Mouse (Mus musculus) neural tube, embryonic 14.5 days (tissue): ENCODE results near the gene Zbtb38. TPM values are rescaled to one million over a fixed set of nuclear protein-coding genes. Genes with fewer than 3 reads are reported as not detected.

Experiments used
- ATAC-seq: fragments of 200-750 bp; cut with Nextera tagmentation; 2 replicates; pipeline ENCODE4 v1.8.0; 2017; ENCODE audit warnings: low read depth, mild to moderate bottlenecking, moderate TSS enrichment, moderate library complexity
- H3K27ac ChIP-seq: fragments of 300-500 bp; sonication (generic); 2 replicates; pipeline ENCODE4 v1.5.1; 2014; ENCODE audit warnings: low read depth, mild to moderate bottlenecking, control low read depth, low read length, moderate library complexity, mixed read lengths
- H3K27me3 ChIP-seq: fragments of 300-500 bp; sonication (generic); 2 replicates; pipeline ENCODE4 v1.6.1; 2014; ENCODE audit warnings: low read length; ENCODE audit not compliant: control insufficient read depth, insufficient read depth
- H3K36me3 ChIP-seq: fragments of 300-500 bp; sonication (generic); 2 replicates; pipeline ENCODE4 v1.6.1; 2014; ENCODE audit warnings: low read length, mixed read lengths; ENCODE audit not compliant: control insufficient read depth, insufficient read depth
- H3K4me1 ChIP-seq: fragments of 300-500 bp; sonication (generic); 2 replicates; pipeline ENCODE4 v1.6.1; 2014; ENCODE audit warnings: low read length; ENCODE audit not compliant: control insufficient read depth, insufficient read depth
- H3K4me2 ChIP-seq: fragments of 300-500 bp; sonication (generic); 2 replicates; pipeline ENCODE4 v1.6.1; 2014; ENCODE audit warnings: mild to moderate bottlenecking, low read depth, low read length, control low read depth
- H3K4me3 ChIP-seq: fragments of 300-500 bp; sonication (generic); 2 replicates; pipeline ENCODE4 v1.5.1; 2014; ENCODE audit warnings: low read depth, low read length, control low read depth, mixed read lengths
- H3K9ac ChIP-seq: fragments of 300-500 bp; sonication (generic); replicated peaks from 2 replicates; pipeline ENCODE4 v1.6.1; 2014; ENCODE audit warnings: low read depth, mild to moderate bottlenecking, control low read depth, low read length, mixed read lengths
- H3K9me3 ChIP-seq: fragments of 300-500 bp; sonication (generic); 2 replicates; pipeline ENCODE4 v1.6.1; 2016; ENCODE audit warnings: low read length; ENCODE audit not compliant: control insufficient read depth
- WGBS: fragments of 180-500 bp; shearing (Covaris S2); extraction: QIAGEN DNeasy Blood & Tissue Kit; methylation state at CpG from one replicate; pipeline ENCODE4 v1.1.7; 2014; 5-methylcytosine and 5-hydroxymethylcytosine counted together
- polyA plus RNA-seq: library from polyadenylated mRNA; unstranded; fragments of >200 nt; fragmentation: Nextera tagmentation; extraction: Ambion mirVana; gene quantifications from 2 replicates; pipeline ENCODE4 v1.2.1, GENCODE M21; 2014

Gene Zbtb38
- polyA plus RNA-seq, 1 experiment from 2014 or later: 71.2 TPM

- Histone ChIP-seq H3K4me2 (no peak overlapping the region), H3K4me1 (no peaks in the 10 kb centered on the region), H3K9ac (no peak overlapping the region), H3K27me3 (no peaks in the 10 kb centered on the region), H3K4me3 (no peak overlapping the region), H3K36me3 (no peaks in the 10 kb centered on the region), H3K27ac (no peak overlapping the region), H3K9me3 (no peaks in the 10 kb centered on the region)
- 59% methylated on average over 5 of the region's 5 CpGs for WGBS
- no peak for ATAC-seq
Observed at GRCm38 (mm10) chr9:96765410-96765809, 12.8 kb upstream of the Zbtb38 start.

GRCm38 (mm10) chr9:96763847-96764631 lies 11.4 kb upstream of the Zbtb38 start:
- no peak for ATAC-seq
- H3K9me3 ChIP-seq: no peaks in the 10 kb centered on the region
- WGBS: 88% methylated on average over 9 of the region's 9 CpGs

GRCm38 (mm10) chr9:96763025-96763424 lies 10.4 kb upstream of the Zbtb38 start:
- no peak for ATAC-seq
- no peaks in the 10 kb centered on the region for H3K4me1 ChIP-seq
- 96% methylated on average over 3 of the region's 3 CpGs for WGBS

More at GRCm38 (mm10) chr9:96763847-96764631, 11.4 kb upstream of the Zbtb38 start:
- Histone ChIP-seq H3K27me3 (no peaks in the 10 kb centered on the region), H3K4me1 (no peaks in the 10 kb centered on the region), H3K4me3 (no peak overlapping the region), H3K4me2 (no peak overlapping the region), H3K27ac (no peak overlapping the region), H3K36me3 (no peaks in the 10 kb centered on the region), H3K9ac (no peak overlapping the region)

DNA sequence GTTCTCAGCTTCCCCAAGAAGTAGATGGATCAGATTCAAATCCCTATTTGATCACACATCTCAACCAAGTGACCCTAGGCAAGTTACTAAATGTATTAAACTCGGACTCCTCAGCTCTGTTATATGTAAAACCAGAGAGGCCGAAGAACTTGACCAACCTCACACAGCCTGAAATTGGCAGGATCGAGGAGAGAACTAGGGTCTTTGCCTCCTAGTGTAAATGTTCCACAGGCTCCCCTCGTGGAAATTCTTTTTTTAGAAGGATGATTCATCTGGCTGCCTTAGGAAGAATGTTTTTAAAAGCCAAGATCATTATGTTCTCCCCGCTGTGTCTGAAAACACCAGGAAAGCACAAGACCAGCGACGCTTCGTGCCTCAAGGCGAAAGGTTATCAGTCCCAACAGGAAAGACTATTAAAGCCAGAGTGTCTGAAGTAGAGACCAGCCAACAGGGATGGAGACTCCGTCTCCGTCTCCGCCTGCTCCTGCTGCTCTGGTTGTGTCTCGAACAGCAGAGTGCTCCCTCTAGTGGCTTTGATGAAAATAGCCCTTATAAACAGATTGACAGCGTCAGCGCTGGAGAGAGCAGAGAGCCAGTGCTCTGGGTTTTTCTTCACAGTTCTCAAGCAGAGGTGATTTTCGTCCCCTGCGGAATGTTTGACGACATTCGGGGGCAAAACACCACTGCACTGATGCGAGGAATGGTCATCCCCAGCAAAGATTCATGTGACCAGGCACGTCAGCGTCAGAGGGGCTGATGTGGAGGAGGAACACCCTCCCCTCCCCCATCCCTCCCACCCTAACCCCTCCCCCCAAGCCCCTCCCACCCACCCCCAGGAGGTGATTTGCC lies 6.3 kb upstream of the Zbtb38 start:
- 13% methylated on average over 22 of the region's 22 CpGs for WGBS
- H3K4me3 ChIP-seq: peak overlapping the region; percentile 31
- no peaks in the 10 kb centered on the region for H3K27me3 ChIP-seq
- no peaks in the 10 kb centered on the region for H3K36me3 ChIP-seq
- H3K4me1 ChIP-seq: no peaks in the 10 kb centered on the region
- peak overlapping the region; percentile 64; the same call in 1 of the 2 replicates for H3K27ac ChIP-seq
- H3K4me2 ChIP-seq: peak overlapping the region; percentile 45
- H3K9me3 ChIP-seq: no peaks in the 10 kb centered on the region
- peak; percentile 97 for ATAC-seq
- peak overlapping the region; percentile 34; the same call in 1 of the 2 replicates for H3K9ac ChIP-seq

More at GRCm38 (mm10) chr9:96763025-96763424, 10.4 kb upstream of the Zbtb38 start:
- no peak overlapping the region for H3K9ac ChIP-seq
- no peaks in the 10 kb centered on the region for H3K9me3 ChIP-seq
- no peak overlapping the region for H3K27ac ChIP-seq
- H3K4me2 ChIP-seq: no peak overlapping the region
- H3K27me3 ChIP-seq: no peaks in the 10 kb centered on the region
- H3K36me3 ChIP-seq: no peaks in the 10 kb centered on the region
- H3K4me3 ChIP-seq: no peak overlapping the region

DNA sequence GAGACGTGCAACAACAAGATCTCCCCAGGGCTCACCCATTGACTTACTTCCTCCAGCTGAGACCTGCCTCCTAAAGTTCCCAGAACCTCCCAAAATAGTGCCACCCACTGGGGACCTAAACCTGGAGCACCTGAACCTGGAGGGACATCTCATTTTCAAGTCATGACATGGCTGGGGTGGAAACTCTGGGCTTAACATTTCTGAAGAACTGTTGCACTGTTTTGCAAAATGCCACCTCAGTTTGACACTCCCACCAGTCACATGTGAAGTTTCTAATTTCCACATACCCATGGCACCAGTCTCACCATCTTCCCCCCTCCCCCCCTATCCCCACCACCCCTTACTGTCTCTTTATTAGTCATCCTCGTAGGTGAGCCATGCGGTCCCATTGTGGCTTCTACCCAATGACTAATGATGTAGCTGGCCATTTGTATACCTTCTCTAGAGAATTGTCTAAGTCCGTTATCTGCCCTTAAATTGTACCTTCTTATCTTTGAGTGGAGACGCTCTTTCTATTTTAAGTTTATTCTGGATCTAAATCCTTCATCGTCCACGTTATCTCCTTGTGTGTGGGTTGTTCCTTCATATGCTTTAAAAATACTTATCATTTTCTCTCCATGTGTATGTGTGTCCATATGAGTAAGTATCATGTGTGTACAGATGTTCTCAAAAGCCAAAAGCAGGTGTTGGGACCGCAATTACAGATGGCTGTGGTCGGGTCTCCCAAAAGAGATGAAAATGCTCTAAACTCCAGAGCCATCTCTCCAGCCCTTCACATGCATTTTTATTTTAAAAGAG lies 4.2 kb upstream of the Zbtb38 start:
- Histone ChIP-seq H3K36me3 (no peaks in the 10 kb centered on the region), H3K9ac (no peak overlapping the region), H3K9me3 (no peaks in the 10 kb centered on the region), H3K4me2 (no peak overlapping the region), H3K4me1 (no peaks in the 10 kb centered on the region), H3K27me3 (no peaks in the 10 kb centered on the region), H3K4me3 (no peak overlapping the region), H3K27ac (no peak overlapping the region)
- no peak for ATAC-seq
- whole genome bisulfite sequencing: 94% methylated on average over 9 of the region's 9 CpGs

DNA sequence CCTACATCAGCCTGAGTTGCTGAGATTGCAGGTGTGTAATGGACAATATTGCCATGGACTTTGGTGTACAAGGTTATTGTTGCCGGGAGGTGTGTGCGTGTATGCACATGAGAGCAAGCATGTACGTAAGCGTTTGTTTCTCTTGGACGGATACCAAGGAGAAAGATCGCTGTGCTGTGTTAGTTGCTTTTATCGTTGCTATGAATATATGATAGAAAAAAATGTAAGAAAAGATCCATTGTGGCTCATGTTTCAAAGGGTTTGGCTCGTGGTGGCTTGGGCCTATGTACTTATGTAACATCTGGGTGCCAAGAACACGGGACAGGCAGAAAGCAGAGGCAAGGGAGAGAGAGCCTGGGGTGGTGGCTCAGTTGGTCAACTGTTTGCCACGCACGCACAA lies 3.1 kb upstream of the Zbtb38 start:
- no peak overlapping the region for H3K9ac ChIP-seq
- H3K4me3 ChIP-seq: no peak overlapping the region
- 84% methylated on average over 11 of the region's 11 CpGs for WGBS
- no peaks in the 10 kb centered on the region for H3K9me3 ChIP-seq
- no peaks in the 10 kb centered on the region for H3K27me3 ChIP-seq
- H3K27ac ChIP-seq: no peak overlapping the region
- ATAC-seq: no peak
- H3K4me2 ChIP-seq: no peak overlapping the region
- H3K4me1 ChIP-seq: no peaks in the 10 kb centered on the region
- H3K36me3 ChIP-seq: no peaks in the 10 kb centered on the region

DNA sequence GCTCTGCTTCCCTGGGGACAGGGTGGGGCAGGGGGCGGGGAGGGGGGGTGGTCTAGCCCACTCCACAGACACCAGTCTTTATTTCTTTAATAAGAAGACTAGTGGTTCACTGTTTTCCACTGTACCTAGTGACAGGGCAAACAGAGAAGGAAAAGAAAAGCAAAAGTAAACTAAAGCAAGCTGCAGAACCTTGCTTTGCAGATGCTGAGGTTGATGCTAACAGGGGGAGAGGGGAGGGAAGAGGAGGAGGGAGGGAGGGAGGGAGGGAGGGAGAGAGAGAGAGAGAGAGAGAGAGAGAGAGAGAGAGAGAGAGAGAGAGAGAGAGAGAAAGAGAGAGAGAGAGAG lies 2.0 kb upstream of the Zbtb38 start:
- WGBS: 42% methylated on average over 1 of the region's 1 CpGs
- H3K4me2 ChIP-seq: no peak overlapping the region
- H3K9ac ChIP-seq: no peak overlapping the region
- H3K4me1 ChIP-seq: no peaks in the 10 kb centered on the region
- no peaks in the 10 kb centered on the region for H3K9me3 ChIP-seq
- no peaks in the 10 kb centered on the region for H3K27me3 ChIP-seq
- no peak overlapping the region for H3K4me3 ChIP-seq
- no peak for ATAC-seq
- H3K36me3 ChIP-seq: no peaks in the 10 kb centered on the region
- H3K27ac ChIP-seq: no peak overlapping the region

DNA sequence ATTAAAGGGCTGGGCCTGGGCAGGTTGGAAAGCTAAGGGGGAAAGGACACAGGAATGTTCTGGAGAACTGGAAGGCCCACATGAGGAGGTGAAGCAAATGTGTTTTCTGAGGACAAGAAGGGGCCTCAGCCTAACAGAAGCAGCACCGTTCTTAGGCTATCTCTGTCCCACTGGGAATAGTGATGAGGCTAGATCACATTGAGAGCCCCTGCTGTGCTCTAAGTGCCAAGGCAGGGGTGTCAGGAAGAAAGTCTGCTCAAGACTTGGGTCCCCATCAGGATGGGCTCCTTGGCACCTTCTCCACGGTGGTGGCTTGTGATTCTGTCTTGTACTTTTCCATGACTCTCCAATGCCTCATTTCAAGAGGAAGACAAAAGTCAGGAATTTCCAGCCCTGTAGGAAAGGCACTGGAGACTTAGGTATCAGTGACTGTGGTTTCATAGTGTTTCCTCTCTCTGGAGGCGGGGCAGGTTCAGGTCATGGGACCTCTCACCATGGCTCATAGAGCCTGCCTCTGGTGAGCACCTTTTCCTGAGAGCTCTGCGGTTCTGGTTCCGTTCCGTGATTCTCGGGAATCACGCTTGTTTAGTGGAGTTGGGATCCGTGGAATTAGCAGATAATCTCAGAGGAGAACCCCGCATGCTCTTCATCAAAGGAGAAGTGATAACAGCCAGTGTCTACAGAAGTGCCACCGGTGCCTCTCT lies 1.4 kb upstream of the Zbtb38 start:
- WGBS: 83% methylated on average over 11 of the region's 11 CpGs
- H3K4me1 ChIP-seq: no peaks in the 10 kb centered on the region
- H3K4me2 ChIP-seq: no peak overlapping the region
- H3K36me3 ChIP-seq: no peaks in the 10 kb centered on the region
- no peak overlapping the region for H3K4me3 ChIP-seq
- H3K27me3 ChIP-seq: no peaks in the 10 kb centered on the region
- H3K27ac ChIP-seq: no peak overlapping the region
- H3K9me3 ChIP-seq: no peaks in the 10 kb centered on the region
- no peak overlapping the region for H3K9ac ChIP-seq
- no peak for ATAC-seq
